Comparison of ENCODE assay signal across 14 mouse cellular contexts in genomic region chr4:132592958-132593357, GRCm38 (mm10). TPM values are rescaled to one million over a fixed set of nuclear protein-coding genes. Genes with fewer than 3 reads are reported as not detected.
A peak's percentile ranks its signal among the peaks of the same experiment; 100 is the strongest.
DNase-seq lines count a peak whose midpoint lies in the region; ATAC-seq and TF ChIP-seq lines count a peak whose summit lies in the region.
"Had no signal": no experiment of that assay in that cellular context is flagged by ENCODE, and none has a peak within 500 bp of the region (broad histone marks: within the 10 kb centered on the region; RNA-seq: fewer than 3 reads in every experiment).

No protein-coding gene starts in this region.

- no peak overlapping the region for H3K4me3 ChIP-seq in heart, embryonic 12.5 days
- no peak overlapping the region for H3K4me3 ChIP-seq in C2C12 (ENCODE audit: insufficient read depth, poor library complexity, severe bottlenecking)
- H3K4me3 ChIP-seq in liver, embryonic 14.5 days (ENCODE audit: insufficient read depth in 1 of 2, low read depth in 2 of 2, low read length in 2 of 2): no peak overlapping the region
- H3K4me3 ChIP-seq: forebrain, embryonic 10.5 days; heart, embryonic 10.5 days; left cerebral cortex, adult 2 months; megakaryocyte, embryonic 14.5 days had no signal

- H3K27me3 ChIP-seq in heart, embryonic 12.5 days (replicated peaks): peaks cover 2% of the 10 kb centered on the region; the same call in 1 of the 2 replicates
- H3K27me3 ChIP-seq in C2C12 (ENCODE audit: control insufficient read depth, insufficient read depth, insufficient read length): no peaks in the 10 kb centered on the region
- no peaks in the 10 kb centered on the region for H3K27me3 ChIP-seq in liver, embryonic 14.5 days (ENCODE audit: control insufficient read depth, insufficient read depth, low read length)

- no peaks in the 10 kb centered on the region for H3K36me3 ChIP-seq in heart, embryonic 12.5 days
- no peaks in the 10 kb centered on the region for H3K36me3 ChIP-seq in C2C12 (ENCODE audit: control insufficient read depth, insufficient read depth)
- no peaks in the 10 kb centered on the region for H3K36me3 ChIP-seq in liver, embryonic 14.5 days (replicated peaks; ENCODE audit: control insufficient read depth, insufficient read depth, low read depth)
- H3K36me3 ChIP-seq: forebrain, embryonic 10.5 days; heart, embryonic 10.5 days had no signal

- peaks cover 19% of the 10 kb centered on the region for H3K4me1 ChIP-seq in heart, embryonic 12.5 days (replicated peaks)
- H3K4me1 ChIP-seq in liver, embryonic 14.5 days (replicated peaks; ENCODE audit: control insufficient read depth in 2 of 2, insufficient read depth in 2 of 2, low read length in 1 of 2): peaks cover 0 to 12% of the 10 kb centered on the region in 2 experiments; a peak in 2 of 4 replicates

- H3K4me2 ChIP-seq in heart, embryonic 12.5 days: no peak overlapping the region
- no peak overlapping the region for H3K4me2 ChIP-seq in liver, embryonic 14.5 days (ENCODE audit: low read depth)

- no peak overlapping the region for H3K27ac ChIP-seq in heart, embryonic 12.5 days (ENCODE audit: poor library complexity, severe bottlenecking)
- no peak overlapping the region for H3K27ac ChIP-seq in liver, embryonic 14.5 days
- H3K27ac ChIP-seq: forebrain, embryonic 10.5 days; left cerebral cortex, adult 2 months had no signal

- peak; percentile 56 for DNase-seq in heart, adult 8-10 months (ENCODE audit: low spot score)
- peak; percentile 35 to 54 (median 39) for DNase-seq in liver, embryonic 14.5 days (ENCODE audit: low read depth in 3 of 3, low spot score in 3 of 3)
- no peak for DNase-seq in urinary bladder, postnatal 14 days (ENCODE audit: low spot score)
- no peak for DNase-seq in left cerebral cortex, adult 8-10 months (ENCODE audit: low spot score in 2 of 2)
- no peak for DNase-seq in layer of hippocampus, postnatal 36 days
- DNase-seq: cerebellum, postnatal 14 days had no signal

- no peak for TF ChIP-seq CTCF in C2C12 (IDR thresholded peaks at IDR 0.05; ENCODE audit: control insufficient read depth, insufficient read depth, insufficient read length)
- TF ChIP-seq CTCF in liver, embryonic 14.5 days (IDR thresholded peaks at IDR 0.05; ENCODE audit: low read depth): no peak

- H3K79me3 ChIP-seq in C2C12 (ENCODE audit: low read depth): no peaks in the 10 kb centered on the region

- TF ChIP-seq EP300 in liver, embryonic 14.5 days (IDR thresholded peaks at IDR 0.05; ENCODE audit: low read depth): no peak

- H3K79me2 ChIP-seq in C2C12 (ENCODE audit: control insufficient read depth, insufficient read depth): no peaks in the 10 kb centered on the region

- H3ac ChIP-seq in C2C12 (ENCODE audit: control insufficient read depth, insufficient read length, low read depth): no peak overlapping the region

- WGBS in heart, embryonic 12.5 days: 91% methylated on average over 9 of the region's 9 CpGs
- WGBS in liver, embryonic 14.5 days (ENCODE audit: insufficient replicate concordance): 24% methylated on average over 9 of the region's 9 CpGs

- no peak for ATAC-seq in heart, embryonic 12.5 days (ENCODE audit: insufficient number of reproducible peaks, low FRiP score)
- ATAC-seq in liver, embryonic 14.5 days (ENCODE audit: insufficient read depth): no peak
- peak; percentile 89 for ATAC-seq in neutrophil, adult 5-6 weeks (ENCODE audit: extremely low read depth, insufficient number of reproducible peaks, low FRiP score, poor library complexity, severe bottlenecking)
- ATAC-seq: intestine, embryonic 16.5 days had no signal

- H3K9me3 ChIP-seq in heart, embryonic 12.5 days (replicated peaks): no peaks in the 10 kb centered on the region
- H3K9me3 ChIP-seq in liver, embryonic 14.5 days (ENCODE audit: control insufficient read depth, low read length): no peaks in the 10 kb centered on the region
- H3K9me3 ChIP-seq: forebrain, embryonic 10.5 days; heart, embryonic 10.5 days had no signal

- no peak overlapping the region for H3K9ac ChIP-seq in heart, embryonic 12.5 days
- no peak overlapping the region for H3K9ac ChIP-seq in liver, embryonic 14.5 days (replicated peaks)

TF ChIP-seq in C2C12, 6 proteins besides CTCF, POLR2A, EP300 and RAD21:
- TF ChIP-seq CEBPB (IDR thresholded peaks at IDR 0.05; ENCODE audit: low read depth) (peak; percentile 18), USF1 (IDR thresholded peaks at IDR 0.05; ENCODE audit: low read depth) (no peak)
TF ChIP-seq in C2C12: peak in this region for 1.

RNA-seq across cellular contexts. Expression of gene Ptafr, which starts 29.1 kb away (rescaled TPM):
- 1 to 10 TPM; 1.2 to 1.9 (median 1.3) TPM for total RNA-seq in heart, adult 8-10 months (2022)
- 0.23 and 0.27 TPM in 2 replicates for polyA plus RNA-seq in heart, embryonic 12.5 days (2016; fragmentation: Nextera tagmentation; extraction: Ambion mirVana)
- polyA plus RNA-seq in C2C12 (2012; fragmentation: generic; extraction: Trizol): 0.01 TPM
- polyA plus RNA-seq in liver, embryonic 14.5 days (2012; rRNA removed): 0.52 and 0.61 TPM in 2 replicates
- 0.18 and 0.25 TPM in 2 replicates for polyA plus RNA-seq in liver, embryonic 14.5 days (2014; fragmentation: Nextera tagmentation; extraction: Ambion mirVana)
- total RNA-seq in neutrophil, adult 5-6 weeks (2017): 135 and 136 TPM in 2 replicates
- 1 to 10 TPM; 1.1 to 3.0 (median 1.8) TPM for total RNA-seq in left cerebral cortex, adult 8-10 months (2022)
- 1 to 10 TPM; 1.2 TPM for total RNA-seq in layer of hippocampus, postnatal 36 days (2021)

RNA-seq across cellular contexts. Expression of gene Eya3, which starts 45.8 kb away (rescaled TPM):
- 10 to 100 TPM; 28.7 to 34.2 (median 30.2) TPM for total RNA-seq in heart, adult 8-10 months (2022)
- polyA plus RNA-seq in heart, embryonic 12.5 days (2016; fragmentation: Nextera tagmentation; extraction: Ambion mirVana): 23.5 and 23.9 TPM in 2 replicates
- polyA plus RNA-seq in C2C12 (2012; fragmentation: generic; extraction: Trizol): 23.0 TPM
- 11.5 and 12.0 TPM in 2 replicates for polyA plus RNA-seq in liver, embryonic 14.5 days (2012; rRNA removed)
- 13.5 and 14.6 TPM in 2 replicates for polyA plus RNA-seq in liver, embryonic 14.5 days (2014; fragmentation: Nextera tagmentation; extraction: Ambion mirVana)
- total RNA-seq in neutrophil, adult 5-6 weeks (2017): 23.4 and 27.0 TPM in 2 replicates
- 10 to 100 TPM; 29.2 to 36.5 (median 32.4) TPM for total RNA-seq in left cerebral cortex, adult 8-10 months (2022)
- 10 to 100 TPM; 24.2 to 24.3 TPM for total RNA-seq in layer of hippocampus, postnatal 36 days (2021)

RNA-seq across cellular contexts. Expression of gene Dnajc8, which starts 57.6 kb away (rescaled TPM):
- 10 to 100 TPM; 50.4 to 67.2 (median 58.2) TPM for total RNA-seq in heart, adult 8-10 months (2022)
- 130 and 135 TPM in 2 replicates for polyA plus RNA-seq in heart, embryonic 12.5 days (2016; fragmentation: Nextera tagmentation; extraction: Ambion mirVana)
- polyA plus RNA-seq in C2C12 (2012; fragmentation: generic; extraction: Trizol): 104 TPM
- polyA plus RNA-seq in liver, embryonic 14.5 days (2012; rRNA removed): 47.6 and 84.2 TPM in 2 replicates
- polyA plus RNA-seq in liver, embryonic 14.5 days (2014; fragmentation: Nextera tagmentation; extraction: Ambion mirVana): 109 and 111 TPM in 2 replicates
- total RNA-seq in neutrophil, adult 5-6 weeks (2017): 327 and 337 TPM in 2 replicates
- total RNA-seq in left cerebral cortex, adult 8-10 months (2022): 100 to 1,000 TPM in 2 of 4 experiments, 10 to 100 TPM in 2; 97.8 to 114 (median 101) TPM
- total RNA-seq in layer of hippocampus, postnatal 36 days (2021): 10 to 100 TPM; 77.9 to 86.7 TPM

RNA-seq across cellular contexts. Expression of gene Atpif1, which starts 59.5 kb away (rescaled TPM):
- 100 to 1,000 TPM; 262 to 368 (median 320) TPM for total RNA-seq in heart, adult 8-10 months (2022)
- polyA plus RNA-seq in heart, embryonic 12.5 days (2016; fragmentation: Nextera tagmentation; extraction: Ambion mirVana): 1,373 and 1,377 TPM in 2 replicates
- 596 TPM for polyA plus RNA-seq in C2C12 (2012; fragmentation: generic; extraction: Trizol)
- 544 and 902 TPM in 2 replicates for polyA plus RNA-seq in liver, embryonic 14.5 days (2012; rRNA removed)
- polyA plus RNA-seq in liver, embryonic 14.5 days (2014; fragmentation: Nextera tagmentation; extraction: Ambion mirVana): 1,811 and 1,820 TPM in 2 replicates
- total RNA-seq in neutrophil, adult 5-6 weeks (2017): 127 and 138 TPM in 2 replicates
- total RNA-seq in left cerebral cortex, adult 8-10 months (2022): 100 to 1,000 TPM; 377 to 510 (median 435) TPM
- 100 to 1,000 TPM; 415 to 443 TPM for total RNA-seq in layer of hippocampus, postnatal 36 days (2021)

Comparison
In these comparisons a context has a peak if more than half of its experiments do, and no peak if none do; other contexts are left out.
1. DNase-seq: peak in heart, adult 8-10 months (single experiment) and liver, embryonic 14.5 days (3 of 3); none in urinary bladder, postnatal 14 days (single experiment), left cerebral cortex, adult 8-10 months (0 of 2) and layer of hippocampus, postnatal 36 days (0 of 2).
2. RNA of gene Ptafr, which starts 29.1 kb away (total RNA-seq): 135 to 136 TPM in neutrophil, adult 5-6 weeks; 1.1 to 3.0 TPM in left cerebral cortex, adult 8-10 months, 1.2 to 1.9 TPM in heart, adult 8-10 months and 1.2 TPM in layer of hippocampus, postnatal 36 days; every median in the first group is over 10 times any median in the second.